Mouse (Mus musculus) G1E (cell line): ENCODE data around the gene Katna1. TPM values are rescaled to one million over a fixed set of nuclear protein-coding genes. Genes with fewer than 3 reads are reported as not detected.

ENCODE experiments used
- ATAC-seq: 2 replicates; pipeline ENCODE4 v1.8.0; 2016; ENCODE audit warnings: mild to moderate bottlenecking; ENCODE audit not compliant: insufficient number of reproducible peaks, poor library complexity, low FRiP score, severe bottlenecking; ENCODE audit errors: extremely low read depth
- DNase-seq: peaks from one replicate; pipeline ENCODE4 v3.0.0; 2012; ENCODE audit warnings: low spot score
- H3K27me3 ChIP-seq: 2 replicates; pipeline ENCODE4 v1.6.1; 2012; ENCODE audit warnings: mild to moderate bottlenecking, low read length, inconsistent platforms; ENCODE audit not compliant: insufficient read depth
- H3K36me3 ChIP-seq: replicated peaks from 2 replicates; pipeline ENCODE3; 2012; ENCODE audit warnings: mild to moderate bottlenecking, inconsistent platforms
- H3K4me1 ChIP-seq: 2 replicates; pipeline ENCODE4 v1.6.1; 2012; ENCODE audit warnings: low read depth, low read length, inconsistent platforms, mixed read lengths; ENCODE audit not compliant: insufficient read depth
- H3K4me3 ChIP-seq: 2 replicates; pipeline ENCODE4 v1.5.1; 2012; ENCODE audit warnings: low read depth, mild to moderate bottlenecking, inconsistent platforms, low read length, moderate library complexity, mixed read lengths
- H3K9me3 ChIP-seq: replicated peaks from 2 replicates; pipeline ENCODE4 v1.6.1; 2012; ENCODE audit warnings: inconsistent platforms
- CTCF ChIP-seq: IDR thresholded peaks from 2 replicates; pipeline ENCODE4 v1.5.1; 2012; ENCODE audit warnings: low read depth, low read length, inconsistent platforms, mixed read lengths
- GATA1 ChIP-seq: IDR thresholded peaks from 2 replicates; pipeline ENCODE4 v1.6.1; 2012; ENCODE audit warnings: borderline replicate concordance, low read length, inconsistent platforms, mixed read lengths
- GATA2 ChIP-seq: IDR thresholded peaks from 2 replicates; pipeline ENCODE4 v1.6.1; 2012; ENCODE audit warnings: low read depth, low read length, inconsistent platforms, borderline replicate concordance
- POLR2AphosphoS5 ChIP-seq: IDR thresholded peaks from 2 replicates; pipeline ENCODE4 v1.6.1; 2012; ENCODE audit warnings: low read depth, low read length, inconsistent platforms; ENCODE audit not compliant: insufficient replicate concordance
- TAL1 ChIP-seq: conservative IDR thresholded peaks from 2 replicates; pipeline ENCODE4 v1.6.1; 2012; ENCODE audit warnings: low read depth, low read length, inconsistent platforms, mixed read lengths
- polyA plus RNA-seq: library from polyadenylated mRNA; stranded (reverse); fragments of >175 nt; gene quantifications from 2 replicates; pipeline ENCODE4 v1.2.3, GENCODE M21; 2012
- total RNA-seq, 2 experiments: library from RNA; stranded (forward) in 1 of 2; stranded (reverse) in 1 of 2; fragments of 200-1000 nt in 1 of 2; fragments of >200 nt in 1 of 2; fragmentation: Nextera tagmentation in 1 of 2; gene quantifications; 2 replicates each; pipeline ENCODE4 v1.2.3; 2014 to 2017

Gene Katna1
- total and polyA plus RNA-seq, 3 experiments: 2.7 to 57.0 (median 45.1) TPM

DNA sequence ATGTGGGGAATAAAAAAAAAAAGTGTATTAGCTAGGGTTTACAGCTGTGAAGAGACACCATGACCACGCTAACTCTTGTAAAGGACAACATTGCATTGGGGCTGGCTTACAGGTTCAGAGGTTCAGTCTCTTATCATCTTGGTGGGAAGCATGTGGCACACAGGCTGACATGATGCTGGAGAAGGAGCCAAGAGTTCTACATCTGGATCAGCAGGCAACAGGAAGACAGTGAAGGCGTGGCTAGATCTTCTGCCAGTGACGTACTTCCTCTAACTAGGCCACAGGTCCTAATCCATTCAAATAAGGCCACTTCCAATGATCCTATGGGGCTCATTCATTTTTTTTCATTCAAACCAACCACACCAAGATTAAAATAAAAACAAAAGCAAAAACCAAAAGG, 25.7 kb upstream of the Katna1 start:
- ATAC-seq (no peak), DNase-seq (no peak)
- peaks cover 89% of the 10 kb centered on the region for H3K36me3 ChIP-seq
- H3K27me3 ChIP-seq: no peaks in the 10 kb centered on the region
- no peak overlapping the region for H3K4me3 ChIP-seq
- no peaks in the 10 kb centered on the region for H3K9me3 ChIP-seq
- TF ChIP-seq TAL1 (no peak), GATA1 (no peak), CTCF (no peak), POLR2AphosphoS5 (no peak), GATA2 (no peak)
- H3K4me1 ChIP-seq: 0 out of 2 replicates have a peak, but pooled peaks cover 3% of the 10 kb centered on the region

DNA sequence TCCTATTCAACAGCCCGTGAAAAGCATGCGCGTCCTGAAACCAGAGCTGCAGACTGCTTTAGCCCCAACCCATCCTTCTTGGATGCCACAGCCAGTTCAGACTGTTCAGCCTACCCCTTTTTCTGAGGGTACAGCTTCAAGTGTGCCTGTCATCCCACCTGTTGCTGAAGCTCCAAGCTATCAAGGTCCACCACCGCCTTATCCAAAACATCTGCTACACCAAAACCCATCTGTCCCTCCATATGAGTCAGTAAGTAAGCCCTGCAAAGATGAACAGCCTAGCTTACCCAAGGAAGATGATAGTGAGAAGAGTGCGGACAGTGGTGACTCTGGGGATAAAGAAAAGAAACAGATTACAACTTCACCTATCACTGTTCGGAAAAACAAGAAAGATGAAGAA, 23.2 kb upstream of the Katna1 start:
- TF ChIP-seq CTCF (no peak), GATA1 (no peak), TAL1 (no peak)
- Histone ChIP-seq H3K4me3 (no peak overlapping the region), H3K27me3 (no peaks in the 10 kb centered on the region), H3K9me3 (no peaks in the 10 kb centered on the region), H3K36me3 (peaks cover 92% of the 10 kb centered on the region), H3K4me1 (0 out of 2 replicates have a peak, but pooled peaks cover 3% of the 10 kb centered on the region)
- ATAC-seq (no peak), DNase-seq (no peak)

- no peak for ATAC-seq
- Histone ChIP-seq H3K36me3 (peaks cover 84% of the 10 kb centered on the region), H3K4me1 (peaks cover 3% of the 10 kb centered on the region), H3K27me3 (no peaks in the 10 kb centered on the region), H3K9me3 (no peaks in the 10 kb centered on the region), H3K4me3 (no peak overlapping the region)
- TF ChIP-seq TAL1: no peak
- TF ChIP-seq GATA2: no peak
- TF ChIP-seq POLR2AphosphoS5: no peak
- TF ChIP-seq GATA1: no peak
- TF ChIP-seq CTCF: no peak
- DNase-seq: no peak
Observed at GRCm38 (mm10) chr10:7710121-7710520, 15.7 kb upstream of the Katna1 start.

- Histone ChIP-seq H3K36me3 (peaks cover 75% of the 10 kb centered on the region), H3K4me3 (no peak overlapping the region), H3K9me3 (no peaks in the 10 kb centered on the region), H3K4me1 (peaks cover 3% of the 10 kb centered on the region), H3K27me3 (no peaks in the 10 kb centered on the region)
- DNase-seq (no peak), ATAC-seq (no peak)
- TF ChIP-seq GATA2 (no peak), POLR2AphosphoS5 (no peak), CTCF (no peak), TAL1 (no peak), GATA1 (no peak)
Observed at GRCm38 (mm10) chr10:7712506-7712905, 13.3 kb upstream of the Katna1 start.

DNA sequence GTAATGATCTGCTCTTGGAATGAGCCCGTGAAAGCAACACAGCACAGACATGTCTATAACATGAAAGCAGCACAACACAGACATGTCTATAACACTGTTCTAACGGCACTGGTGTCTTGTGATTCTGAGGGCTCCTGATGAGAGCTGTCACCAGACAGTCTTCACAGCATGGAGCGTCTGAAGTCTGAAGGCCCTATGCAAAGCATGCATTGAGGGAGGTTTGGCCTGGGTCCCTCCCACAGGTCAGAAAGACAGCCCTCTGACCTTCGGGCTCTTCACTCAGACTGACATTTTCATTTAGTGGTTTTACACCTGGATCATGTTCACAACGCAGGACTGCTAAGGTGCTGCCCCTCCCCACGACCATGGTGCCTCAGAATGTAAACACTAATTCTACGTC, 10.7 kb upstream of the Katna1 start:
- Histone ChIP-seq H3K27me3 (no peaks in the 10 kb centered on the region), H3K9me3 (no peaks in the 10 kb centered on the region), H3K4me3 (no peak overlapping the region), H3K36me3 (peaks cover 66% of the 10 kb centered on the region), H3K4me1 (no peaks in the 10 kb centered on the region)
- no peak for DNase-seq
- TF ChIP-seq TAL1 (no peak), POLR2AphosphoS5 (no peak), GATA2 (no peak), GATA1 (no peak), CTCF (no peak)
- ATAC-seq: no peak

DNA sequence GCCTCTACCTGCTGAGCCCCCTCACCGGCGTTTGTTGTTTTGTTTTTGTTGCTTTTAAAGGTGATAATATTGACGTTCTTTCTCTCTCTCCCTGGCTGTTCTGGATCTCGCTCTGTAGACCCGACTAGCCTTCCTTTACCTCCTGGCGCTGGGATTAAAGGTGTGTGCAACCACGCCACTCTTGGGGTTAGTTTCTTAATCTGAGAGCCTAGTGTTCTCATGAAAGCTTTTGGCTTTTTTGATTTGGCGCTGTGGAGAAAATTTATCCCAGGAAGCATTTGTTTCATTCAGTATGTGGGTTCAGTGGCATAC, 657 bp downstream of the Katna1 start:
- DNase-seq: no peak
- Histone ChIP-seq H3K9me3 (no peaks in the 10 kb centered on the region), H3K27me3 (peaks cover 5% of the 10 kb centered on the region), H3K4me3 (peak overlapping the region; percentile 81), H3K36me3 (peaks cover 24% of the 10 kb centered on the region), H3K4me1 (peaks cover 17% of the 10 kb centered on the region)
- no peak for ATAC-seq
- TF ChIP-seq GATA2 (no peak), POLR2AphosphoS5 (no peak), CTCF (no peak), GATA1 (no peak), TAL1 (no peak)

DNA sequence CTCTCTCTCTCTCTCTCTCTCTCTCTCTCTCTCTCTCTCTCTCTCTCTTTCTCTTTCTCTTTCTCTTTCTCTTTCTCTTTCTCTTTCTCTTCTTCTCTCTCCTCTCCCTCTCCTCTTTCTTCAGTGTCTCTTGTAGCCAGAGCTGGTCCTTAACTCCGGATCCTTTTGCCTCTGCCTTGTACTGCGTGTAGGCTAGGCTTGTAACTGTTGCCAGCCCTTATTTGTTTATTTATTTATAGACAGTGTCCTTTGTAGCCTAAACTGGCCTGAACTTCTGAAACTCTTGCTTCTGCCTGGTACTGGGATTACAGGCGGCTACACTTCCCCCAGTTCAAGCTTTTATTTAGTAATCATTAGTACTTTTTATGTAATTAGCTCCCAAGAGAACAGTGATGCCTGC, 1.2 kb downstream of the Katna1 start:
- no peak for DNase-seq
- no peak for TF ChIP-seq TAL1
- no peak for TF ChIP-seq GATA2
- TF ChIP-seq GATA1: no peak
- no peak for TF ChIP-seq CTCF
- TF ChIP-seq POLR2AphosphoS5: no peak
- H3K36me3 ChIP-seq: peaks cover 27% of the 10 kb centered on the region
- peaks cover 20% of the 10 kb centered on the region for H3K4me1 ChIP-seq
- ATAC-seq: no peak
- peak overlapping the region; percentile 64 for H3K4me3 ChIP-seq
- H3K27me3 ChIP-seq: peaks cover 5% of the 10 kb centered on the region
- no peaks in the 10 kb centered on the region for H3K9me3 ChIP-seq
